Mouse (Mus musculus): ENCODE results near the gene Taar7a.

The Taar7a gene

GRCm38 (mm10) chr10:23942465-23942864 is 50.8 kb downstream of the Taar7a start:
- no peak for DNase-seq (ENCODE audit: low spot score)

Measured in yolk sac, embryonic 10.5 days (tissue).